Mouse (Mus musculus): ENCODE measurements around the gene Ankrd27. TPM values are rescaled to one million over a fixed set of nuclear protein-coding genes. Genes with fewer than 3 reads are reported as not detected.
A peak's percentile ranks its signal among the peaks of the same experiment; 100 is the strongest.

Gene Ankrd27
- polyA plus RNA-seq (2014; fragmentation: Nextera tagmentation; extraction: Ambion mirVana): 35.6 and 35.9 TPM in 2 replicates

- under 1% methylated on average over 45 of the region's 49 CpGs for WGBS
- no peaks in the 10 kb centered on the region for H3K9me3 ChIP-seq (ENCODE audit: control insufficient read depth, low read length)
These were observed at the start of gene Ankrd27 for GRCm38 (mm10) chr7:35586055-35586905. Gene Ankrd27 (plus strand): TSS chr7:35586244.

GRCm38 (mm10) chr7:35537562-35537961 is 48.5 kb upstream of the Ankrd27 start, which contains the start of gene Tdrd12:
Gene Tdrd12 (minus strand): TSS chr7:35537745.
- 82% methylated on average over 17 of the region's 17 CpGs for WGBS
- Histone ChIP-seq H3K27ac (replicated peaks; ENCODE audit: low read depth, low read length) (no peak within 1 kb of the TSS), H3K27me3 (ENCODE audit: control insufficient read depth, insufficient read depth, low read length) (no peaks in the 10 kb centered on the region), H3K36me3 (ENCODE audit: control insufficient read depth, insufficient read depth, low read length) (no peaks in the 10 kb centered on the region), H3K9ac (ENCODE audit: low read length) (no peak within 1 kb of the TSS), H3K4me1 (ENCODE audit: control insufficient read depth, insufficient read depth, low read length) (no peaks in the 10 kb centered on the region), H3K4me3 (ENCODE audit: low read depth, low read length) (no peak within 1 kb of the TSS), H3K4me2 (ENCODE audit: low read depth, severe bottlenecking) (no peak within 1 kb of the TSS), H3K9me3 (ENCODE audit: control insufficient read depth, low read length) (no peaks in the 10 kb centered on the region)
- no peak for DNase-seq (ENCODE audit: low spot score)
- ATAC-seq (ENCODE audit: insufficient number of reproducible peaks, low FRiP score, low TSS enrichment, low read depth): no peak

More at GRCm38 (mm10) chr7:35586055-35586905, at the start of gene Ankrd27:
- Histone ChIP-seq H3K27ac (replicated peaks; ENCODE audit: low read depth, low read length) (no peak within 1 kb of the TSS), H3K4me1 (ENCODE audit: control insufficient read depth, insufficient read depth, low read length) (peaks cover 13% of the 10 kb centered on the region), H3K9ac (ENCODE audit: low read length) (peak within 1 kb of the TSS; percentile 69), H3K4me3 (ENCODE audit: low read depth, low read length) (peak within 1 kb of the TSS; percentile 59), H3K36me3 (ENCODE audit: control insufficient read depth, insufficient read depth, low read length) (no peaks in the 10 kb centered on the region), H3K4me2 (ENCODE audit: low read depth, severe bottlenecking) (peak within 1 kb of the TSS; percentile 98), H3K27me3 (ENCODE audit: control insufficient read depth, insufficient read depth, low read length) (peaks cover 23% of the 10 kb centered on the region)
- DNase-seq (ENCODE audit: low spot score): peak; percentile 95
- peak; percentile 96 for ATAC-seq (ENCODE audit: insufficient number of reproducible peaks, low FRiP score, low TSS enrichment, low read depth)

DNA sequence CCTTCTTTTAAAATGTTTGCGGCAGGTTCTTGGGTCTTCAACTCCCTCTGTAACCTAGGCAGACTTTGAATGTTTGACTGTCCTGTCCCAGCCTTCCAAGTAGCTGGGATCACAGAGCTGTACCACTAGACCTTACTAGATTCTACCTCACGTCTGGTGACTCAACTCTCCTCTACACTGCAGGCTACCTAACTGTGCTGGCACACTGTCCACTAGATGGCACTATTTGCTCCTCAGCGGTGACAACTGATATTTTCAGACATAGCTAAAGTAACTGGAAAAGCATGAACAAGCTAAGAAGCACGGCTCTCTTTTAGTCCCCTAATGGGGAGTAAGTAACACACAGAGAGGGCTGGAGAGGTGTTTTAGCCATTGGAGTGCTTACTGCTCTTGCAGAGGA is 40.2 kb upstream of the Ankrd27 start:
- H3K27ac ChIP-seq (replicated peaks; ENCODE audit: low read depth, low read length): no peak overlapping the region
- H3K4me3 ChIP-seq (ENCODE audit: low read depth, low read length): no peak overlapping the region
- 30% methylated on average over 4 of the region's 4 CpGs for WGBS
- H3K9me3 ChIP-seq (ENCODE audit: control insufficient read depth, low read length): no peaks in the 10 kb centered on the region
- DNase-seq (ENCODE audit: low spot score): peak; percentile 71
- no peaks in the 10 kb centered on the region for H3K4me1 ChIP-seq (ENCODE audit: control insufficient read depth, insufficient read depth, low read length)
- H3K9ac ChIP-seq (ENCODE audit: low read length): no peak overlapping the region
- no peaks in the 10 kb centered on the region for H3K27me3 ChIP-seq (ENCODE audit: control insufficient read depth, insufficient read depth, low read length)
- 0 out of 2 replicates have a peak, but pooled peaks have one; percentile 21 for ATAC-seq (ENCODE audit: insufficient number of reproducible peaks, low FRiP score, low TSS enrichment, low read depth)
- H3K4me2 ChIP-seq (ENCODE audit: low read depth, severe bottlenecking): no peak overlapping the region
- no peaks in the 10 kb centered on the region for H3K36me3 ChIP-seq (ENCODE audit: control insufficient read depth, insufficient read depth, low read length)

GRCm38 (mm10) chr7:35553751-35554604 is 32.1 kb upstream of the Ankrd27 start:
- Histone ChIP-seq H3K27me3 (ENCODE audit: control insufficient read depth, insufficient read depth, low read length) (no peaks in the 10 kb centered on the region), H3K27ac (replicated peaks; ENCODE audit: low read depth, low read length) (no peak overlapping the region), H3K4me1 (ENCODE audit: control insufficient read depth, insufficient read depth, low read length) (0 out of 2 replicates have a peak, but pooled peaks cover 3% of the 10 kb centered on the region), H3K9me3 (ENCODE audit: control insufficient read depth, low read length) (no peaks in the 10 kb centered on the region), H3K4me2 (ENCODE audit: low read depth, severe bottlenecking) (peak overlapping the region; percentile 77; the same call in 1 of the 2 replicates), H3K9ac (ENCODE audit: low read length) (no peak overlapping the region), H3K4me3 (ENCODE audit: low read depth, low read length) (no peak overlapping the region), H3K36me3 (ENCODE audit: control insufficient read depth, insufficient read depth, low read length) (no peaks in the 10 kb centered on the region)
- ATAC-seq (ENCODE audit: insufficient number of reproducible peaks, low FRiP score, low TSS enrichment, low read depth): no peak
- DNase-seq (ENCODE audit: low spot score): peak; percentile 25
- WGBS: 61% methylated on average over 10 of the region's 10 CpGs

- Histone ChIP-seq H3K4me1 (ENCODE audit: control insufficient read depth, insufficient read depth, low read length) (0 out of 2 replicates have a peak, but pooled peaks cover 3% of the 10 kb centered on the region), H3K27ac (replicated peaks; ENCODE audit: low read depth, low read length) (no peak overlapping the region; the same call in 1 of the 2 replicates), H3K9ac (ENCODE audit: low read length) (peak overlapping the region; percentile 95), H3K36me3 (ENCODE audit: control insufficient read depth, insufficient read depth, low read length) (no peaks in the 10 kb centered on the region), H3K4me3 (ENCODE audit: low read depth, low read length) (peak overlapping the region; percentile 75), H3K9me3 (ENCODE audit: control insufficient read depth, low read length) (no peaks in the 10 kb centered on the region), H3K4me2 (ENCODE audit: low read depth, severe bottlenecking) (peak overlapping the region; percentile 77), H3K27me3 (ENCODE audit: control insufficient read depth, insufficient read depth, low read length) (no peaks in the 10 kb centered on the region)
- DNase-seq (ENCODE audit: low spot score) (peak; percentile 40), ATAC-seq (ENCODE audit: insufficient number of reproducible peaks, low FRiP score, low TSS enrichment, low read depth) (no peak)
- WGBS: 6% methylated on average over 28 of the region's 28 CpGs
These were observed 31.4 kb upstream of the Ankrd27 start for GRCm38 (mm10) chr7:35554605-35555175.

DNA sequence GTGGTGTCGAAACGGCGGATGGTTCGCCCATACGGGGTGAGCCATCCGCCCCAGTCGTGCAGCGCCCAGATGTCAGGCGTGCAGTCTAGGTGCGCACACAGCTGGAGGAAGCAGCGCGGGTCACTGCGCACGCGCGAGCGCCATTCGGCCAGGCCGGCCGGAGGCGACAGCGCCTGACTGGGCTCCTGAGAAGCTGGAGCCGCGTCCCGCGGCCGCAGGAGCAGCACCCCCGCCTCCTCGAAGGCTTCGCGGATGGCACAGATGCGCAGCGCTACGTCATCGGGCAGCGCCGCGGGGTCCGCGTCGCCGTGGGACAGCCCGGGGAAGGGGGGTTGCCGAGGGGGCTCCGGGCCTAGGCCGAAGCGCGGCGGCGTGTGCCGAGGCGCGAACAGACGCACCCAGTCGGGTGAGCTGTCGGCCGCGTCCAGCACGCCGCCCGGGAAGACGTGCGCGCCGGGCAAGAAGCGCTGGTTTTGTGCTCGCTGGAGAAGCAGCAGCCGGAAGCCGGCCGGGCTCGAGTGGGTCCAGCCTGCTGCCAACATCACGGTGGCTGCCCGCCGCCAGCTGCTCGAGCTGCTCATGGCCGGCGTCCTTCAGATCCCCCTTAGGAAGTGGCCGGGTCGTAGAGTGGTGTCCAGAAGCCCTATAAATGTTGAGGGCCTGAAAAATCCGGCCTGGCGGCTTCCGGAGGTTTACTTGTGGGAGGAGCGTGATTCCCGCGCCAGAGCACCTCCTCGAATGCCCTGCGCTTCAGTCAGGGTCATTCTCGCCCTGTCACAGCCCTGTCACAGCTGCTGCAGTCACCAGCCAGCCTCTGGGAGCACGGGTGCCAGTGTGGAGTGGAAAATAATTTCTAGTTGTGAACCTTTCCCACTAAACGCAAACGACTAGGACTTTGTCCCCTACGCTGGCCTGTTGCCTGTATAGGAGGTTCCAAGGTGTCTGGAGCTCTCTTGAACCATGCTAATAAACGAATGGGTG is 30.5 kb upstream of the Ankrd27 start:
- Histone ChIP-seq H3K36me3 (ENCODE audit: control insufficient read depth, insufficient read depth, low read length) (no peaks in the 10 kb centered on the region), H3K4me2 (ENCODE audit: low read depth, severe bottlenecking) (peak overlapping the region; percentile 77), H3K27me3 (ENCODE audit: control insufficient read depth, insufficient read depth, low read length) (no peaks in the 10 kb centered on the region), H3K9me3 (ENCODE audit: control insufficient read depth, low read length) (no peaks in the 10 kb centered on the region), H3K9ac (ENCODE audit: low read length) (peak overlapping the region; percentile 95), H3K27ac (replicated peaks; ENCODE audit: low read depth, low read length) (peak overlapping the region; percentile 93), H3K4me1 (ENCODE audit: control insufficient read depth, insufficient read depth, low read length) (0 out of 2 replicates have a peak, but pooled peaks cover 3% of the 10 kb centered on the region), H3K4me3 (ENCODE audit: low read depth, low read length) (peak overlapping the region; percentile 75)
- DNase-seq (ENCODE audit: low spot score): peak; percentile 91
- WGBS: under 1% methylated on average over 93 of the region's 93 CpGs
- peak; percentile 91 for ATAC-seq (ENCODE audit: insufficient number of reproducible peaks, low FRiP score, low TSS enrichment, low read depth)

DNA sequence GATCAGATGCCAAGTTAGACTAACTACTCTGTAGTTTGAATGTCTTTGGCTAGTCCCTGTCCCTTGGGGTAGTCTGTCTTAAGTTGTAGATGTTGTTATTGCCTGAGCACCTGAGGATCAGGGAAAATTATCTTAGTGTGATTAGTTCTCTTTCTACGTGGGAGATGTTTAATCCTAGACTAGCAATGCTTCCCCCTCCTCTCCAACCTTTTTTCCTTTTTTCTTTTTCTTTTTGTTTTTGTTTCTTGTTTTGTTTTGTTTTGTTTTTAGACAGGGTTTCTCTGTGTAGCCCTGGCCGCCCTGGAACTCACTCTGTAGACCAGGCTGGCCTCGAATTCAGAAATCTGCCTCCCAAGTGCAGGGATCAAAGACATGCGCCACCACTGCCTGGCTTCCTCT is 29.8 kb upstream of the Ankrd27 start, which contains the start of gene Nudt19:
TSS of gene Nudt19 (minus strand) at position 100 of the 399 bp plus-strand sequence.
- Histone ChIP-seq H3K4me3 (ENCODE audit: low read depth, low read length) (peak within 1 kb of the TSS; percentile 75), H3K9me3 (ENCODE audit: control insufficient read depth, low read length) (no peaks in the 10 kb centered on the region), H3K9ac (ENCODE audit: low read length) (peak within 1 kb of the TSS; percentile 95), H3K36me3 (ENCODE audit: control insufficient read depth, insufficient read depth, low read length) (no peaks in the 10 kb centered on the region), H3K27ac (replicated peaks; ENCODE audit: low read depth, low read length) (peak within 1 kb of the TSS; percentile 93), H3K4me2 (ENCODE audit: low read depth, severe bottlenecking) (peak within 1 kb of the TSS; percentile 77), H3K27me3 (ENCODE audit: control insufficient read depth, insufficient read depth, low read length) (no peaks in the 10 kb centered on the region), H3K4me1 (ENCODE audit: control insufficient read depth, insufficient read depth, low read length) (0 out of 2 replicates have a peak, but pooled peaks cover 3% of the 10 kb centered on the region)
- DNase-seq (ENCODE audit: low spot score) (no peak), ATAC-seq (ENCODE audit: insufficient number of reproducible peaks, low FRiP score, low TSS enrichment, low read depth) (no peak)
- 67% methylated on average over 4 of the region's 4 CpGs for WGBS
